Mouse (Mus musculus): ENCODE measurements at regions not wholly inside any gene's neighbourhood (a gene's known extent, or its start where the extent isn't known, plus 50 kb on each side); places are given as distances from the start of the nearest gene placed in this dataset.

- no peak for DNase-seq (ENCODE audit: low spot score)
- Histone ChIP-seq H3K4me1 (ENCODE audit: control insufficient read depth, insufficient read depth) (no peaks in the 10 kb centered on the region), H3K9me3 (replicated peaks; ENCODE audit: control insufficient read depth, low read length) (no peaks in the 10 kb centered on the region), H3K27ac (ENCODE audit: low read depth) (no peak overlapping the region), H3K4me2 (ENCODE audit: low read depth, low read length) (no peak overlapping the region), H3K36me3 (replicated peaks; ENCODE audit: control insufficient read depth, insufficient read depth, low read length) (no peaks in the 10 kb centered on the region), H3K27me3 (ENCODE audit: control insufficient read depth, insufficient read depth, low read length) (0 out of 2 replicates have a peak, but pooled peaks cover 3% of the 10 kb centered on the region), H3K9ac (replicated peaks; ENCODE audit: low read depth, low read length) (no peak overlapping the region), H3K4me3 (ENCODE audit: low read depth, low read length) (no peak overlapping the region)
- 51% methylated on average over 8 of the region's 8 CpGs for WGBS
- TF ChIP-seq CTCF (IDR thresholded peaks at IDR 0.05; ENCODE audit: low read depth) (peak; percentile 33; the same call in 1 of the 2 replicates), EP300 (IDR thresholded peaks at IDR 0.05; ENCODE audit: low read depth) (no peak)
- ATAC-seq (ENCODE audit: insufficient read depth, low read depth) = no peak
Measured at GRCm38 (mm10) chr17:49250726-49251537, 177.2 kb upstream of the Mocs1 start.

GRCm38 (mm10) chr17:49252271-49252670 lies 175.9 kb upstream of the Mocs1 start:
- DNase-seq (ENCODE audit: low spot score) (no peak), ATAC-seq (ENCODE audit: insufficient read depth, low read depth) (no peak)
- Histone ChIP-seq H3K27me3 (ENCODE audit: control insufficient read depth, insufficient read depth, low read length) (0 out of 2 replicates have a peak, but pooled peaks cover 3% of the 10 kb centered on the region), H3K4me2 (ENCODE audit: low read depth, low read length) (no peak overlapping the region), H3K27ac (ENCODE audit: low read depth) (no peak overlapping the region), H3K9me3 (replicated peaks; ENCODE audit: control insufficient read depth, low read length) (no peaks in the 10 kb centered on the region), H3K4me1 (ENCODE audit: control insufficient read depth, insufficient read depth) (no peaks in the 10 kb centered on the region), H3K9ac (replicated peaks; ENCODE audit: low read depth, low read length) (no peak overlapping the region), H3K4me3 (ENCODE audit: low read depth, low read length) (no peak overlapping the region), H3K36me3 (replicated peaks; ENCODE audit: control insufficient read depth, insufficient read depth, low read length) (no peaks in the 10 kb centered on the region)
- TF ChIP-seq CTCF (IDR thresholded peaks at IDR 0.05; ENCODE audit: low read depth) (no peak), EP300 (IDR thresholded peaks at IDR 0.05; ENCODE audit: low read depth) (no peak)
- whole genome bisulfite sequencing = 73% methylated on average over 3 of the region's 3 CpGs

- Histone ChIP-seq H3K9me3 (replicated peaks; ENCODE audit: control insufficient read depth, low read length) (no peaks in the 10 kb centered on the region), H3K4me2 (ENCODE audit: low read depth, low read length) (no peak overlapping the region), H3K9ac (replicated peaks; ENCODE audit: low read depth, low read length) (no peak overlapping the region), H3K27me3 (ENCODE audit: control insufficient read depth, insufficient read depth, low read length) (0 out of 2 replicates have a peak, but pooled peaks cover 3% of the 10 kb centered on the region), H3K4me1 (ENCODE audit: control insufficient read depth, insufficient read depth) (no peaks in the 10 kb centered on the region), H3K4me3 (ENCODE audit: low read depth, low read length) (no peak overlapping the region), H3K36me3 (replicated peaks; ENCODE audit: control insufficient read depth, insufficient read depth, low read length) (no peaks in the 10 kb centered on the region), H3K27ac (ENCODE audit: low read depth) (no peak overlapping the region)
- ATAC-seq (ENCODE audit: insufficient read depth, low read depth) (no peak), DNase-seq (ENCODE audit: low spot score) (no peak)
- TF ChIP-seq CTCF (IDR thresholded peaks at IDR 0.05; ENCODE audit: low read depth) = peak; percentile 18; the same call in 1 of the 2 replicates
- no peak for TF ChIP-seq EP300 (IDR thresholded peaks at IDR 0.05; ENCODE audit: low read depth)
Measured at GRCm38 (mm10) chr17:49258496-49258895, 169.7 kb upstream of the Mocs1 start.

- Histone ChIP-seq H3K27me3 (ENCODE audit: control insufficient read depth, insufficient read depth, low read length) (no peaks in the 10 kb centered on the region), H3K4me2 (ENCODE audit: low read depth, low read length) (no peak overlapping the region), H3K9ac (replicated peaks; ENCODE audit: low read depth, low read length) (no peak overlapping the region), H3K36me3 (replicated peaks; ENCODE audit: control insufficient read depth, insufficient read depth, low read length) (no peaks in the 10 kb centered on the region), H3K4me1 (ENCODE audit: control insufficient read depth, insufficient read depth) (no peaks in the 10 kb centered on the region), H3K4me3 (ENCODE audit: low read depth, low read length) (no peak overlapping the region), H3K27ac (ENCODE audit: low read depth) (no peak overlapping the region), H3K9me3 (replicated peaks; ENCODE audit: control insufficient read depth, low read length) (no peaks in the 10 kb centered on the region)
- no peak for ATAC-seq (ENCODE audit: insufficient read depth, low read depth)
- 66% methylated on average over 4 of the region's 4 CpGs for WGBS
- TF ChIP-seq EP300 (IDR thresholded peaks at IDR 0.05; ENCODE audit: low read depth) = no peak
- no peak for TF ChIP-seq CTCF (IDR thresholded peaks at IDR 0.05; ENCODE audit: low read depth)
- no peak for DNase-seq (ENCODE audit: low spot score)
Measured at GRCm38 (mm10) chr17:49262394-49262793, 165.8 kb upstream of the Mocs1 start.

- H3K4me2 ChIP-seq (ENCODE audit: low read depth, low read length) = no peak overlapping the region
- WGBS = 91% methylated on average over 4 of the region's 4 CpGs
- DNase-seq (ENCODE audit: low spot score) = no peak
Measured at GRCm38 (mm10) chr17:49266343-49266742, 161.8 kb upstream of the Mocs1 start.

More at GRCm38 (mm10) chr17:49266343-49266742, 161.8 kb upstream of the Mocs1 start:
- no peak overlapping the region for H3K4me3 ChIP-seq (ENCODE audit: low read depth, low read length)
- H3K4me1 ChIP-seq (ENCODE audit: control insufficient read depth, insufficient read depth) = no peaks in the 10 kb centered on the region
- H3K27ac ChIP-seq (ENCODE audit: low read depth) = no peak overlapping the region
- no peaks in the 10 kb centered on the region for H3K36me3 ChIP-seq (replicated peaks; ENCODE audit: control insufficient read depth, insufficient read depth, low read length)
- no peaks in the 10 kb centered on the region for H3K27me3 ChIP-seq (ENCODE audit: control insufficient read depth, insufficient read depth, low read length)
- TF ChIP-seq EP300 (IDR thresholded peaks at IDR 0.05; ENCODE audit: low read depth) (no peak), CTCF (IDR thresholded peaks at IDR 0.05; ENCODE audit: low read depth) (peak; percentile 61)
- ATAC-seq (ENCODE audit: insufficient read depth, low read depth) = no peak
- no peak overlapping the region for H3K9ac ChIP-seq (replicated peaks; ENCODE audit: low read depth, low read length)
- H3K9me3 ChIP-seq (replicated peaks; ENCODE audit: control insufficient read depth, low read length) = no peaks in the 10 kb centered on the region

All from heart, postnatal 0 days (tissue).